Mouse (Mus musculus): ENCODE measurements around the gene Map4k4. TPM values are rescaled to one million over a fixed set of nuclear protein-coding genes. Genes with fewer than 3 reads are reported as not detected.

Map4k4 gene
- polyA plus RNA-seq, 1 experiment from 2014 or later, result 3.5 TPM

GRCm38 (mm10) chr1:39949205-39949604, 48.5 kb downstream of the Map4k4 start:
- ATAC-seq (ENCODE audit: insufficient read depth), result peak; percentile 62; the same call in 1 of the 2 replicates
- H3K27ac ChIP-seq (replicated peaks), result no peak overlapping the region; the same call in 1 of the 2 replicates
- H3K9ac ChIP-seq, result no peak overlapping the region
- no peaks in the 10 kb centered on the region for H3K9me3 ChIP-seq (replicated peaks)
- H3K4me1 ChIP-seq (replicated peaks), result peaks cover 39% of the 10 kb centered on the region
- no peaks in the 10 kb centered on the region for H3K27me3 ChIP-seq
- 21% methylated on average over 5 of the region's 5 CpGs for WGBS (ENCODE audit: insufficient replicate concordance)
- no peak overlapping the region for H3K4me3 ChIP-seq (replicated peaks)
- H3K36me3 ChIP-seq (replicated peaks), result no peaks in the 10 kb centered on the region
- peak overlapping the region; percentile 39 for H3K4me2 ChIP-seq

GRCm38 (mm10) chr1:39949790-39950462, 49.2 kb downstream of the Map4k4 start:
- H3K4me1 ChIP-seq (replicated peaks), result peaks cover 36% of the 10 kb centered on the region
- no peaks in the 10 kb centered on the region for H3K9me3 ChIP-seq (replicated peaks)
- H3K9ac ChIP-seq, result no peak overlapping the region
- H3K36me3 ChIP-seq (replicated peaks), result no peaks in the 10 kb centered on the region
- H3K4me3 ChIP-seq (replicated peaks), result no peak overlapping the region
- H3K4me2 ChIP-seq, result peak overlapping the region; percentile 37; the same call in 1 of the 2 replicates
- ATAC-seq (ENCODE audit: insufficient read depth), result peak; percentile 89
- H3K27me3 ChIP-seq, result no peaks in the 10 kb centered on the region
- 19% methylated on average over 10 of the region's 10 CpGs for WGBS (ENCODE audit: insufficient replicate concordance)
- H3K27ac ChIP-seq (replicated peaks), result peak overlapping the region; percentile 20; the same call in 1 of the 2 replicates

GRCm38 (mm10) chr1:39950590-39950989, 49.9 kb downstream of the Map4k4 start:
- H3K4me1 ChIP-seq (replicated peaks), result peaks cover 35% of the 10 kb centered on the region
- H3K27ac ChIP-seq (replicated peaks), result no peak overlapping the region
- H3K9me3 ChIP-seq (replicated peaks), result no peaks in the 10 kb centered on the region
- H3K27me3 ChIP-seq, result no peaks in the 10 kb centered on the region
- no peak for ATAC-seq (ENCODE audit: insufficient read depth)
- H3K9ac ChIP-seq, result no peak overlapping the region
- no peak overlapping the region for H3K4me3 ChIP-seq (replicated peaks)
- H3K36me3 ChIP-seq (replicated peaks), result no peaks in the 10 kb centered on the region
- H3K4me2 ChIP-seq, result no peak overlapping the region
- 32% methylated on average over 3 of the region's 3 CpGs for WGBS (ENCODE audit: insufficient replicate concordance)

- H3K4me1 ChIP-seq (replicated peaks), result peaks cover 42% of the 10 kb centered on the region
- H3K9me3 ChIP-seq (replicated peaks), result no peaks in the 10 kb centered on the region
- ATAC-seq (ENCODE audit: insufficient read depth), result no peak
- no peak overlapping the region for H3K4me3 ChIP-seq (replicated peaks)
- WGBS (ENCODE audit: insufficient replicate concordance), result 45% methylated on average over 3 of the region's 3 CpGs
- no peak overlapping the region for H3K4me2 ChIP-seq
- H3K9ac ChIP-seq, result no peak overlapping the region
- no peaks in the 10 kb centered on the region for H3K36me3 ChIP-seq (replicated peaks)
- no peaks in the 10 kb centered on the region for H3K27me3 ChIP-seq
- H3K27ac ChIP-seq (replicated peaks), result no peak overlapping the region
These were observed 53.9 kb downstream of the Map4k4 start for GRCm38 (mm10) chr1:39954652-39955051.

GRCm38 (mm10) chr1:39956712-39957111, 56.0 kb downstream of the Map4k4 start:
- H3K4me1 ChIP-seq (replicated peaks), result peaks cover 29% of the 10 kb centered on the region
- H3K9me3 ChIP-seq (replicated peaks), result no peaks in the 10 kb centered on the region
- no peak overlapping the region for H3K4me2 ChIP-seq
- H3K9ac ChIP-seq, result no peak overlapping the region
- WGBS (ENCODE audit: insufficient replicate concordance), result 71% methylated on average over 5 of the region's 5 CpGs
- H3K27ac ChIP-seq (replicated peaks), result no peak overlapping the region
- no peak overlapping the region for H3K4me3 ChIP-seq (replicated peaks)
- ATAC-seq (ENCODE audit: insufficient read depth), result no peak
- no peaks in the 10 kb centered on the region for H3K36me3 ChIP-seq (replicated peaks)
- no peaks in the 10 kb centered on the region for H3K27me3 ChIP-seq

GRCm38 (mm10) chr1:39957981-39958380, 57.3 kb downstream of the Map4k4 start:
- ATAC-seq (ENCODE audit: insufficient read depth), result no peak
- peaks cover 27% of the 10 kb centered on the region for H3K4me1 ChIP-seq (replicated peaks)
- H3K4me2 ChIP-seq, result no peak overlapping the region
- 41% methylated on average over 7 of the region's 7 CpGs for WGBS (ENCODE audit: insufficient replicate concordance)
- H3K9ac ChIP-seq, result no peak overlapping the region
- 0 out of 2 replicates have a peak, but pooled peaks cover 4% of the 10 kb centered on the region for H3K36me3 ChIP-seq (replicated peaks)
- H3K27ac ChIP-seq (replicated peaks), result no peak overlapping the region
- H3K27me3 ChIP-seq, result no peaks in the 10 kb centered on the region
- no peak overlapping the region for H3K4me3 ChIP-seq (replicated peaks)
- no peaks in the 10 kb centered on the region for H3K9me3 ChIP-seq (replicated peaks)

- peaks cover 35% of the 10 kb centered on the region for H3K4me1 ChIP-seq (replicated peaks)
These were observed 59.9 kb downstream of the Map4k4 start for GRCm38 (mm10) chr1:39960623-39961022.

GRCm38 (mm10) chr1:39961113-39961512, 60.4 kb downstream of the Map4k4 start:
- Histone ChIP-seq H3K4me2 (no peak overlapping the region), H3K4me1 (replicated peaks) (peaks cover 32% of the 10 kb centered on the region), H3K9ac (no peak overlapping the region), H3K36me3 (replicated peaks) (peaks cover 8% of the 10 kb centered on the region; the same call in 1 of the 2 replicates), H3K4me3 (replicated peaks) (no peak overlapping the region), H3K27me3 (no peaks in the 10 kb centered on the region), H3K9me3 (replicated peaks) (no peaks in the 10 kb centered on the region), H3K27ac (replicated peaks) (no peak overlapping the region)
- 63% methylated on average over 6 of the region's 6 CpGs for WGBS (ENCODE audit: insufficient replicate concordance)
- no peak for ATAC-seq (ENCODE audit: insufficient read depth)

More at GRCm38 (mm10) chr1:39960623-39961022, 59.9 kb downstream of the Map4k4 start:
- no peak overlapping the region for H3K27ac ChIP-seq (replicated peaks)
- no peak overlapping the region for H3K9ac ChIP-seq
- WGBS (ENCODE audit: insufficient replicate concordance), result 65% methylated on average over 1 of the region's 1 CpGs
- H3K4me2 ChIP-seq, result no peak overlapping the region
- no peaks in the 10 kb centered on the region for H3K9me3 ChIP-seq (replicated peaks)
- H3K4me3 ChIP-seq (replicated peaks), result no peak overlapping the region
- no peak for ATAC-seq (ENCODE audit: insufficient read depth)
- peaks cover 8% of the 10 kb centered on the region; the same call in 1 of the 2 replicates for H3K36me3 ChIP-seq (replicated peaks)
- H3K27me3 ChIP-seq, result no peaks in the 10 kb centered on the region

GRCm38 (mm10) chr1:39962321-39962720, 61.6 kb downstream of the Map4k4 start:
- H3K4me3 ChIP-seq (replicated peaks), result no peak overlapping the region
- H3K9me3 ChIP-seq (replicated peaks), result no peaks in the 10 kb centered on the region
- H3K27ac ChIP-seq (replicated peaks), result no peak overlapping the region
- no peaks in the 10 kb centered on the region for H3K27me3 ChIP-seq
- ATAC-seq (ENCODE audit: insufficient read depth), result no peak
- peaks cover 8% of the 10 kb centered on the region; the same call in 1 of the 2 replicates for H3K36me3 ChIP-seq (replicated peaks)
- H3K9ac ChIP-seq, result no peak overlapping the region
- H3K4me1 ChIP-seq (replicated peaks), result peaks cover 25% of the 10 kb centered on the region
- H3K4me2 ChIP-seq, result no peak overlapping the region
- WGBS (ENCODE audit: insufficient replicate concordance), result 76% methylated on average over 4 of the region's 4 CpGs

GRCm38 (mm10) chr1:39962840-39963239, 62.1 kb downstream of the Map4k4 start:
- H3K4me3 ChIP-seq (replicated peaks), result no peak overlapping the region
- H3K9ac ChIP-seq, result no peak overlapping the region
- H3K27me3 ChIP-seq, result no peaks in the 10 kb centered on the region
- H3K36me3 ChIP-seq (replicated peaks), result peaks cover 8% of the 10 kb centered on the region; the same call in 1 of the 2 replicates
- no peaks in the 10 kb centered on the region for H3K9me3 ChIP-seq (replicated peaks)
- WGBS (ENCODE audit: insufficient replicate concordance), result 89% methylated on average over 8 of the region's 8 CpGs
- H3K4me2 ChIP-seq, result no peak overlapping the region
- no peak overlapping the region for H3K27ac ChIP-seq (replicated peaks)
- peaks cover 20% of the 10 kb centered on the region for H3K4me1 ChIP-seq (replicated peaks)
- no peak for ATAC-seq (ENCODE audit: insufficient read depth)

GRCm38 (mm10) chr1:39963821-39964220, 63.1 kb downstream of the Map4k4 start:
- ATAC-seq (ENCODE audit: insufficient read depth), result no peak
- no peak overlapping the region for H3K9ac ChIP-seq
- H3K4me2 ChIP-seq, result no peak overlapping the region
- peaks cover 20% of the 10 kb centered on the region for H3K4me1 ChIP-seq (replicated peaks)
- WGBS (ENCODE audit: insufficient replicate concordance), result 61% methylated on average over 3 of the region's 3 CpGs
- H3K27ac ChIP-seq (replicated peaks), result no peak overlapping the region
- H3K9me3 ChIP-seq (replicated peaks), result no peaks in the 10 kb centered on the region
- H3K4me3 ChIP-seq (replicated peaks), result no peak overlapping the region
- peaks cover 8% of the 10 kb centered on the region; the same call in 1 of the 2 replicates for H3K36me3 ChIP-seq (replicated peaks)
- H3K27me3 ChIP-seq, result no peaks in the 10 kb centered on the region

Data from liver, embryonic 15.5 days (tissue).